Mouse (Mus musculus): Measurements from ENCODE around the gene Rcbtb2.
A peak's percentile ranks its signal among the peaks of the same experiment; 100 is the strongest.

The Rcbtb2 gene

GRCm38 (mm10) chr14:73116938-73117337, 5.9 kb upstream of the Rcbtb2 start:
- peak; percentile 98 for DNase-seq (ENCODE audit: low read depth)

DNA sequence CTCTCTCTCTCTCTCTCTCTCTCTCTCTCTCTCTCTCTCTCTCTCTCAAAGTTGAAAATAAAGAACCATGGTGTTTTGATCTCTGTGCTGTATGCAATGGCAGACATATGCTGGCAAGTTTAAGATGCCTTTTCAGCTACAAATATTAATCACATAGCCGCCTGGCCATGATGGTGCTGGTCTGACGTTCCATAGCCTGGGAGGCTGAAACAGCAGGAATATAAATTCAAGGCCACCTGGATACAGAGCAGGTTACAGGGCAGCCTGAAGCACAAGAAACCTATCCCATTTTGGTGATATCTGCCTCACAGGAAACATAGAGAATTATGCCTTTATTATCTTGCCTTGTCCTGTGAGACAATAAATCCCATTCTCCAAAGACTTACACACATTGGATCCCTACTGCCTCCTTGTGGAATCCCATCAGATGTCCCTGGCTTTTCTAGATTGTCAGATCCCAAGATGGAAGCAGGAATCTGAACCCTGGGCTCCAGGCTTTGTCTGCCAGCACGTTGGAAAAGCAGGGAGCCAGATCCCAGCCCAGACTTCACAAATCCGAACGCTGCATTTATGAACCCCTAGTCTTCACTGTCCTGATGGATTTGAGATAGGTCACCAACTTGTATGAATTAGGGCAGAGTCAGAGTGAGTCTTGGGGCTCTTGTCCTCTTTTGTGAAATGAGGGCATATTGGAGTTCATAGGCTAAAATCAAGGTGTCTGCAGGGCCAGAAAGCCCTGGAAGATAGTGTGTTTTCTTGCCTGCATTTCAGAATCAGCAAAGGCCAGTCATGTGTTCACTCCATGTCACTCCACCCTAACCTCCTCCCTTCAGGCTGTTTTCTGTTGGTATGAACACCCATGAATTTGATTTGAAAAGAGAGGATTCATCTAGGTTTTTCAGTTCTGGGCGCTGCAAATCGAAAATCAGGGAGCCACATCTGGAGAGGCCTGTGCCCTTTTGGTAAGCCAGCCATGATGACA, 5.1 kb upstream of the Rcbtb2 start:
- no peak for DNase-seq (ENCODE audit: low read depth)

GRCm38 (mm10) chr14:73118482-73119347, 4.1 kb upstream of the Rcbtb2 start:
- DNase-seq (ENCODE audit: low read depth), result no peak

- DNase-seq (ENCODE audit: low read depth), result no peak
Observed at GRCm38 (mm10) chr14:73119459-73119858, 3.4 kb upstream of the Rcbtb2 start.

DNA sequence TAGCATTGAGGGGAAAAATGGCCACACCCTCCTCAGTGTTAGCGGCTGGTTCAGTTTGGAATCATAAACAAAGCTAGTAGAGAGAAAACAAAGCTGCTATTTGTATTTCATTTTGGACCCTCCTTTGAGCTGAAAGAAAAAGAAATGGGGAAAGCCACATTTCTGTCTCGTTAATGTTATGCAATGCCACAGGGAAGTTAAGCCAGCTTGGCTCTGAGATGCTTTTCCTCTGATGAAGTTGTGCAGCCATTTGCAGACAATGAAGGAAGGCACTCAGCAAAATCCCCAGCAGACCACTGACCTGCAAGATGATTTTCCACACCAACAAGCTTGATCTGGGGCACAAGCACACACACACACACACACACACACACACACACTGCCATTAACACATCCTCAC, 2.9 kb upstream of the Rcbtb2 start:
- peak; percentile 43 for DNase-seq (ENCODE audit: low read depth)

GRCm38 (mm10) chr14:73122211-73122922, 470 bp upstream of the Rcbtb2 start:
- peak; percentile 87 for DNase-seq (ENCODE audit: low read depth)

DNA sequence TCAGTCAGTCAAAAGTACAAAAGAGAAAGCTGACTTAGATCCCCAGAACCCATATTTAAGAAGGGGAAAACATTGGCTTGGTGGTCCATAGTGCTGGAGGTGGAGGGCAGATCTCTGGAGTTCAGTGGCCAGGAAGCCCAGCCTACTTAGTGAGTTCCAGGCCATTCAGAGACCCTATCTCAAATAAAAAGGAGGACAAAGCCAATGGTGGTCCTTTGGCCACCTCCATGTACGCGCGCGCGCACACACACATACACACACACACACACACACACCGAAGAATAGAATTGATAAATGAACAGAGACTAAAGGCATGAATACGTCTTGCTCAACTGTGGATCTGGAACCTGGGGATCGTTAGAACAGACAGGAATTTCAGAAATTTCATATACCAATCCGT, 544 bp downstream of the Rcbtb2 start:
- peak; percentile 64 for DNase-seq (ENCODE audit: low read depth)

DNA sequence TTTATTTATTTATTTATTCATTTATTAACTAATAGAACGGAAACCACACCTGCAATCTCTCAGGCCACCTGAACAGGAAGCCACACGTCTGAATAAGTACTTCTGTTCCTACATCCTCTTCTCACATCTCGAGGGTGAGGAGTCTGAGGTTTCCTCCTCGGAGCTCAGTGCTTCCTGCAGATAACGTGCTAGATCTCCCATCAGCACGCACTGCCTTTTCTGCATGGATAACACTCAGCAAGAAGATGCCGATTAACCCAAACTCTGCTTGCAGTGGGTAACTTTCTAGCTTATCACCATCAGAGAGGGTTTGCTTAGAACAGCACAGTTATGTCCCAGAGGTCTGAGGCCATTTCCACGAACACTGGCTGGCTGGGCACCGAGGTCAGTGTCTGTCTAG, 949 bp downstream of the Rcbtb2 start:
- peak; percentile 99 for DNase-seq (ENCODE audit: low read depth)

DNA sequence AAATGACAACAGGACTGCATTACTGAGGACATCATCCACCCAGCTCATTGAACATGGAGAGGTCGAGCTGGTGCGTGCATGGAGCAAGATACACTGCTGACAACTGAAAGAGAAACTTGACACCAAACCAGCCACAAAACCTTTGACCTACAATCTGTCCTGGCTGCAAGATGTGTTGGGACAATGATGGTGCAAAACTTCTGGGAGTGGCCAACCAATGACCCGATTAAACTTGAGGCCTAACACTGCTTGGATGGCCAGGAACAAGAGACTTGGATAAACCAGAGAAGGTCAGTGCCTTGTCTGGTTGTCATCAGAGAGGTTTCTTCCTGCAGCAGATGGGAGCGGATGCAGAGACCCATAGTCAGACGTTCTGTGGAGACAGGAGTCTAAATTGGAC, 7.7 kb downstream of the Rcbtb2 start:
- DNase-seq (ENCODE audit: low read depth), result peak; percentile 46

- no peak for DNase-seq (ENCODE audit: low read depth)
Observed at GRCm38 (mm10) chr14:73131856-73132410, 9.1 kb downstream of the Rcbtb2 start.

GRCm38 (mm10) chr14:73132731-73133130, 9.9 kb downstream of the Rcbtb2 start:
- DNase-seq (ENCODE audit: low read depth), result no peak

GRCm38 (mm10) chr14:73137234-73137633, 14.4 kb downstream of the Rcbtb2 start:
- DNase-seq (ENCODE audit: low read depth), result no peak

DNA sequence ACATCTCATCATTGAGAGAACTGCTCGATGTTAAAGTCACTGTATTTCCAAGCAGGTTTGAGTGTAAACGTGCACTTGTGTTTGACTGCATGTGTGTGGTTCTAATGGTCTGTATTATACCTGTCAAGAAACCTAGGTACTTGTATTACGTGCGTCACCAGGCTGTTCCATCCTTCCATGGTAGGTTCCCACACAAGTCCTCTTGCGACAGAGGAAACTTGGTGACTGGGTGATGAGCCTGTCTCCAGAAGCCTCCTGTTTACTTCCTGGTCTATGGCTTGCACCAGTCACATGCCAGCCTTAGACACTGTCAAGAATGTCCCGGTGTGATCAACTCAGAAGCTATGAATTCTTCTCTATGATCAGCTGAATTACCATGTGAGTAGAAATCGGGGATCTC, 15.6 kb downstream of the Rcbtb2 start:
- peak; percentile 53 for DNase-seq (ENCODE audit: low read depth)

GRCm38 (mm10) chr14:73139866-73140265, 17.0 kb downstream of the Rcbtb2 start:
- no peak for DNase-seq (ENCODE audit: low read depth)

DNA sequence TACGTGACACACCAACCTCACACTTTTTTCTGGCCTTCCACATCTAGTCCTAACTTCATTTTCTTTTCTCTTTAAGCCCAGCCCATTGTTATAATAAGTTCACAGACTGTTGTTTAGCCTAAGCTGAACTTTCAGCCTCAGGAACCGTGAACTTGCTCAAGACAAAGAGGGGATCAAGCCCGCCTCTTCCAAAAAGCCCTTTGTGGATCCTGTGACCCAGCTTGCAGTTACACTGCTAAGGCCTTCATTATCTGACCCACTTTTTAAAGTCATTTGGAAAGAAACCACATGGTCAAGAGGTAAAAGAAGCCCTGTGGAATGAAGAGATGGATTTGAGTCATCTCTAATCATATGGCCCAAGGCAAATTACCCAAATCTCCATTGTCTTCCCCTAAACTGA, 19.0 kb downstream of the Rcbtb2 start:
- DNase-seq (ENCODE audit: low read depth), result no peak

DNA sequence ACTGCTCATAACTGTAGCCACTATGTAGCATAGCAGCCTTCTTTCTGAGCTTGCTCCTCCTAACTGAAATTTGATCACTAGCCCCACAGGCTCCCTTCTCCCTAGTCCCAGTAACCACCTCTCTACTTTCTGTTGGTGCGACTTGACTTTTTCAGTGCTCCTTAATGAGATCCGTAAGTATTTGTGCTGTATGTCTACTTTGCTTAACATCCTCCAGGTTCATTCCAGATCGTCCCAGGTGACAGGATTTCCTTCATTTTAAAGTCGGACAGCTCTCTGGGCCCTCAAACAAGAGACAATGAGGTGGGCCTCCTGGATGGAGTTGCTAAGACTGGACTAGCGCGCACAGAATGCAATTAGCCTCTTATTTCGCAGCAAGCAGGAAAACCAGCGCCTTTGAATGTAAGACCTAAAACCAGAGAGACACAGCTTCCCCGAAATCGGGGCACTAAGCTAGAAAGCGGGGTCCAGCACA, 19.6 kb downstream of the Rcbtb2 start:
- peak; percentile 81 for DNase-seq (ENCODE audit: low read depth)

DNA sequence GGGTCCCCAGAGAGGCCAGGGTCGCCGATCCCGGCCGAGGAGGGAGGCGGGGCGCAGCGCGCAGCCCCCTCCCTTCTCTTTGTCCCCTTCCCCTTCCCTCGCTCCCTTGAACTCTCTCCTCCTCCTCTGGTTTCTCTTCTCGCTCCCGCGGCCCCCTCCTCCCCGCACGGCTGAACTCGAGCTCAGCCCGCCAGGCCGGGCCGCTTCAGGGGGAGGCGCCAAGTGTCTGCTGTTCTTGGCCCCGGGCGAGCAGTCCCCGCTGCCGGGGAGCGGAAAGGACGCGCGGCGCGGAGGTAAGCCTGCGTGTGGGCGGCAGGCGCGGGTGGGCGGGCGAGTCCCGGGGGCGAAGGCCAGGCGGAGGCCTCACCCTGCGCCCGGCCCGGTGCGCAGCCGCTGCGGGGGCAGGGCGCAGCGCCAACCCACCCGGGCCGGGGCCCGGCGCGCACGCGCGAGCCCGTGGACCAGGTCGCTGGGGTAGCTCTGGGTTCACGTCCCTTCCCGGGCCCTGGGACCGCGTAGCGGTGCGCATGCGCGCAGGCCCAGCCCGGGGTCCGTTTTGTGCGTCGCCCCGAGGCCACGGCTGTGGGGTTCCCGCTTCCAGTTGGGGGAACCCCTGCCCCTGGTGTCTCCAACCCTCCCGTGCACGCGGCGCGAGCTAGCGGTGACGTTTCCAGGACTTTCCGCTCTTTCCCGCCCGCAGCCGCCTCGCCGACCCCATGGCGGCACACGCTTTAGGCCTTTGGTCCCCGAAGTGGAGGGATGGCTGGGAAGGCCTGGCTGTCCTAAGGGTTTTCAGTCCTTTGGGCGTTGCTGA, 20.3 kb downstream of the Rcbtb2 start:
- DNase-seq (ENCODE audit: low read depth), result peak; percentile 77

GRCm38 (mm10) chr14:73143710-73144420, 21.0 kb downstream of the Rcbtb2 start:
- DNase-seq (ENCODE audit: low read depth), result no peak

DNA sequence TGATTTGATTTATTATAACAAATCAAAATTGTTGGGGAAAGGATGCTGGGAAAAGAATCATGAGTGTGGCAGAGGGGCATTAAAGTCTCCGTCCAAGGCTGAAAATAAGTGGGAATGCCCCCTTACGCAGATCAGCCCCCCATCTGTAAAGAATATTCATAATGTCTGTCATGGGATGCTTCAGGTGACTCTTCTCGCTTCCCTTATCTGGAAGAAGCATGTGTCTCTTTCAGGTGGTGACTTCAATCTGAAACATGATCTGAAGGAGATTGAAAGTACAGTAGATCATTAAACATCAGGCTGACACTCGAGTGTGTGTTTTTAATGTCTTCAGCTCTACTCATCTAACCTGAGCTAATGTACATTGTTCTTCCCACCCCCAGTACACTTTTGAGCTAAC, 22.7 kb downstream of the Rcbtb2 start:
- DNase-seq (ENCODE audit: low read depth), result no peak

DNA sequence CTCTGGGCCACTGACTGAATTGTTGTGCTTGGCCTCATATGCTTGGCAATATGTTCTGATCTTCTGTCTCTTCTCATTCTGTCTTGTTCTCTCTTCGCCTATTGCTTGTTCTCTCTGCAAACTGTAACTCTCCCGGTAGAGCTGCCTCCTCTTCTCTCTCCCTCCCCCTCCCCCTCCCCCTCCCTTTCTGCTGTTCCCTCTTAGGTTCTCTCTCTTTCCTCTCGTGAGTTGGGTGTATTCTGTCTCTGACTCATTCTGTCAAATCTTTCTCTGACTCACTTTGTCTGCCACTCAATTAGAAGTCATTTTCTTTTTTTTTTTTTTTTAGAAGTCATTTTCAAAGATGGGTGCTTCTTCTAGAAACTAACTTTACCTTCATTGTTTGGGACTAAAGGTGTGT, 23.9 kb downstream of the Rcbtb2 start:
- peak; percentile 83 for DNase-seq (ENCODE audit: low read depth)

Measured in 416B (cell line).